Mouse (Mus musculus) midbrain, embryonic 10.5 days (tissue): ENCODE measurements around the gene Nat8f5. TPM values are rescaled to one million over a fixed set of nuclear protein-coding genes. Genes with fewer than 3 reads are reported as not detected.
"Not testable (repeated sequence)": the region's sequence is repeated elsewhere in the genome, so short reads cannot be mapped to it uniquely, and the experiment has no call there.

Experiments used
- DNase-seq: peaks from one replicate; pipeline ENCODE4 v3.0.0-alpha.2; 2017; ENCODE audit warnings: low spot score
- H3K27ac ChIP-seq: fragments of 300-500 bp; sonication (generic); replicated peaks from 2 replicates; pipeline ENCODE4 v1.5.1; 2016; ENCODE audit warnings: mild to moderate bottlenecking
- H3K27me3 ChIP-seq: fragments of 300-500 bp; sonication (generic); 2 replicates; pipeline ENCODE4 v1.6.1; 2016; ENCODE audit warnings: low read depth, mild to moderate bottlenecking; ENCODE audit not compliant: poor library complexity, severe bottlenecking
- H3K36me3 ChIP-seq: fragments of 300-500 bp; sonication (generic); 2 replicates; pipeline ENCODE4 v1.6.1; 2016; ENCODE audit warnings: mild to moderate bottlenecking, moderate library complexity
- H3K4me1 ChIP-seq: fragments of 300-500 bp; sonication (generic); 2 replicates; pipeline ENCODE4 v1.6.1; 2016
- H3K4me3 ChIP-seq: fragments of 300-500 bp; sonication (generic); 2 replicates; pipeline ENCODE4 v1.5.1; 2016; ENCODE audit warnings: mild to moderate bottlenecking, moderate library complexity
- H3K9me3 ChIP-seq: fragments of 300-500 bp; sonication (generic); replicated peaks from 2 replicates; pipeline ENCODE4 v1.6.1; 2016; ENCODE audit warnings: mild to moderate bottlenecking
- WGBS: fragments of 180-500 bp; shearing (Covaris S2); methylation state at CpG from one replicate; pipeline ENCODE4 v1.1.7; 2016; 5-methylcytosine and 5-hydroxymethylcytosine counted together
- polyA plus RNA-seq: library from polyadenylated mRNA; unstranded; fragments of >200 nt; fragmentation: Nextera tagmentation; extraction: Ambion mirVana; gene quantifications from 2 replicates; pipeline ENCODE4 v1.2.1, GENCODE M21; 2016

Gene Nat8f5
- polyA plus RNA-seq = 0.14 TPM in 1 of 2 replicates, not detected in the other

- H3K27ac ChIP-seq = no peak within 1 kb of the TSS
- no peak within 1 kb of the TSS for H3K4me3 ChIP-seq
- no peaks in the 10 kb centered on the region for H3K27me3 ChIP-seq
- WGBS = 88% methylated on average over 5 of the region's 5 CpGs
- H3K36me3 ChIP-seq = no peaks in the 10 kb centered on the region
- no peaks in the 10 kb centered on the region for H3K9me3 ChIP-seq
- DNase-seq = no peak
- H3K4me1 ChIP-seq = no peaks in the 10 kb centered on the region
Measured at GRCm38 (mm10) chr6:85820837-85821236, at the start of gene Nat8f5, which contains the start of gene Nat8f6. Nat8f5 (minus strand) TSS chr6:85820972. Nat8f6 (minus strand) TSS chr6:85820954.

GRCm38 (mm10) chr6:85869006-85869405, 48.2 kb upstream of the Nat8f5 start, which contains the start of gene Nat8f2:
Nat8f2 (minus strand) TSS chr6:85869158.
- DNase-seq = not testable (repeated sequence)

GRCm38 (mm10) chr6:85867726-85868690, 47.2 kb upstream of the Nat8f5 start:
- Histone ChIP-seq H3K4me1 (no peaks in the 10 kb centered on the region), H3K9me3 (no peaks in the 10 kb centered on the region), H3K36me3 (no peaks in the 10 kb centered on the region), H3K27ac (no peak overlapping the region), H3K27me3 (no peaks in the 10 kb centered on the region), H3K4me3 (no peak overlapping the region)
- DNase-seq = no peak
- 77% methylated on average over 8 of the region's 8 CpGs for WGBS

More at GRCm38 (mm10) chr6:85869006-85869405, 48.2 kb upstream of the Nat8f5 start, which contains the start of gene Nat8f2:
- 87% methylated on average over 5 of the region's 5 CpGs for WGBS
- H3K27me3 ChIP-seq, H3K4me1 ChIP-seq, H3K27ac ChIP-seq, H3K4me3 ChIP-seq, H3K9me3 ChIP-seq, H3K36me3 ChIP-seq: not testable (repeated sequence)

GRCm38 (mm10) chr6:85866995-85867394, 46.2 kb upstream of the Nat8f5 start:
- not testable (repeated sequence) for H3K27ac ChIP-seq, DNase-seq, H3K36me3 ChIP-seq, H3K4me1 ChIP-seq, H3K27me3 ChIP-seq, H3K9me3 ChIP-seq, H3K4me3 ChIP-seq
- WGBS = 90% methylated on average over 1 of the region's 1 CpGs

- H3K36me3 ChIP-seq, H3K9me3 ChIP-seq, H3K4me1 ChIP-seq, H3K4me3 ChIP-seq, H3K27me3 ChIP-seq, H3K27ac ChIP-seq, DNase-seq: not testable (repeated sequence)
- WGBS = 87% methylated on average over 3 of the region's 3 CpGs
Measured at GRCm38 (mm10) chr6:85866166-85866565, 45.4 kb upstream of the Nat8f5 start.

- 74% methylated on average over 6 of the region's 7 CpGs for WGBS
- H3K4me3 ChIP-seq = not testable (repeated sequence)
Measured at GRCm38 (mm10) chr6:85864900-85865639, 44.3 kb upstream of the Nat8f5 start.

GRCm38 (mm10) chr6:85863840-85864239, 43.1 kb upstream of the Nat8f5 start:
- DNase-seq = no peak
- H3K9me3 ChIP-seq = no peaks in the 10 kb centered on the region
- no peak overlapping the region for H3K27ac ChIP-seq
- no peak overlapping the region for H3K4me3 ChIP-seq
- WGBS = 95% methylated on average over 2 of the region's 2 CpGs
- no peaks in the 10 kb centered on the region for H3K4me1 ChIP-seq
- H3K27me3 ChIP-seq = no peaks in the 10 kb centered on the region
- H3K36me3 ChIP-seq = no peaks in the 10 kb centered on the region

More at GRCm38 (mm10) chr6:85864900-85865639, 44.3 kb upstream of the Nat8f5 start:
- not testable (repeated sequence) for H3K27me3 ChIP-seq, H3K9me3 ChIP-seq, H3K4me1 ChIP-seq, H3K36me3 ChIP-seq, DNase-seq, H3K27ac ChIP-seq

- no peaks in the 10 kb centered on the region for H3K9me3 ChIP-seq
- 92% methylated on average over 2 of the region's 2 CpGs for whole genome bisulfite sequencing
Measured at GRCm38 (mm10) chr6:85863136-85863535, 42.4 kb upstream of the Nat8f5 start.

GRCm38 (mm10) chr6:85862565-85862964, 41.8 kb upstream of the Nat8f5 start:
- H3K4me1 ChIP-seq = no peaks in the 10 kb centered on the region
- H3K27ac ChIP-seq = no peak overlapping the region
- WGBS = 83% methylated on average over 3 of the region's 3 CpGs

More at GRCm38 (mm10) chr6:85863136-85863535, 42.4 kb upstream of the Nat8f5 start:
- Histone ChIP-seq H3K27me3 (no peaks in the 10 kb centered on the region), H3K4me1 (no peaks in the 10 kb centered on the region), H3K36me3 (no peaks in the 10 kb centered on the region), H3K4me3 (no peak overlapping the region), H3K27ac (no peak overlapping the region)
- DNase-seq = no peak

GRCm38 (mm10) chr6:85861247-85861646, 40.5 kb upstream of the Nat8f5 start:
- Histone ChIP-seq H3K27ac (no peak overlapping the region), H3K9me3 (no peaks in the 10 kb centered on the region), H3K36me3 (no peaks in the 10 kb centered on the region), H3K4me3 (no peak overlapping the region), H3K4me1 (no peaks in the 10 kb centered on the region), H3K27me3 (no peaks in the 10 kb centered on the region)
- no peak for DNase-seq
- 86% methylated on average over 3 of the region's 3 CpGs for WGBS

More at GRCm38 (mm10) chr6:85862565-85862964, 41.8 kb upstream of the Nat8f5 start:
- Histone ChIP-seq H3K4me3 (no peak overlapping the region), H3K9me3 (no peaks in the 10 kb centered on the region), H3K27me3 (no peaks in the 10 kb centered on the region), H3K36me3 (no peaks in the 10 kb centered on the region)
- DNase-seq = no peak

- DNase-seq = no peak
- H3K9me3 ChIP-seq = no peaks in the 10 kb centered on the region
Measured at GRCm38 (mm10) chr6:85856194-85856678, 35.5 kb upstream of the Nat8f5 start.

GRCm38 (mm10) chr6:85853481-85853880, 32.7 kb upstream of the Nat8f5 start:
- no peak overlapping the region for H3K4me3 ChIP-seq
- H3K27ac ChIP-seq = no peak overlapping the region
- no peaks in the 10 kb centered on the region for H3K27me3 ChIP-seq
- no peaks in the 10 kb centered on the region for H3K36me3 ChIP-seq
- peaks cover 7% of the 10 kb centered on the region for H3K4me1 ChIP-seq
- DNase-seq = no peak
- no peaks in the 10 kb centered on the region for H3K9me3 ChIP-seq
- 89% methylated on average over 3 of the region's 3 CpGs for WGBS

More at GRCm38 (mm10) chr6:85856194-85856678, 35.5 kb upstream of the Nat8f5 start:
- 88% methylated on average over 1 of the region's 1 CpGs for WGBS
- no peaks in the 10 kb centered on the region for H3K4me1 ChIP-seq
- H3K4me3 ChIP-seq = no peak overlapping the region
- H3K36me3 ChIP-seq = no peaks in the 10 kb centered on the region
- H3K27ac ChIP-seq = no peak overlapping the region
- no peaks in the 10 kb centered on the region for H3K27me3 ChIP-seq
